In genomic region chr11:97469828-97470227, GRCm38 (mm10) we compare ENCODE assay signal across 23 mouse cellular contexts. TPM values are rescaled to one million over a fixed set of nuclear protein-coding genes. Genes with fewer than 3 reads are reported as not detected.
DNase-seq lines count a peak whose midpoint lies in the region; ATAC-seq and TF ChIP-seq lines count a peak whose summit lies in the region.
"Had no signal": no experiment of that assay in that cellular context is flagged by ENCODE, and none has a peak within 500 bp of the region (broad histone marks: within the 10 kb centered on the region; RNA-seq: fewer than 3 reads in every experiment).

No protein-coding gene starts in this region.

- peak; percentile 88 for DNase-seq in heart, adult 11 months
- DNase-seq in heart, adult 9 months (ENCODE audit: low spot score in 2 of 2) = no peak
- DNase-seq in liver, embryonic 14.5 days (ENCODE audit: low read depth in 3 of 3, low spot score in 3 of 3) = no peak
- DNase-seq in liver, embryonic 11.5 days (ENCODE audit: low spot score) = no peak
- no peak for DNase-seq in midbrain, postnatal 0 days (ENCODE audit: low spot score)
- DNase-seq in midbrain, embryonic 14.5 days = no peak
- DNase-seq: adrenal gland, postnatal 14 days; cerebellum, adult 11-12 months; cerebellum, adult 9-10 months; forebrain, postnatal 0 days; gastrocnemius, postnatal 14 days; heart, postnatal 36 days had no signal

- no peak overlapping the region for H3K9ac ChIP-seq in liver, embryonic 14.5 days (replicated peaks)
- no peak overlapping the region for H3K9ac ChIP-seq in liver, embryonic 11.5 days (ENCODE audit: low read depth, low read length)
- 0 out of 2 replicates have a peak overlapping the region, but pooled peaks have one; percentile 8 for H3K9ac ChIP-seq in midbrain, postnatal 0 days (replicated peaks; ENCODE audit: low read length, poor library complexity, severe bottlenecking)
- H3K9ac ChIP-seq in midbrain, embryonic 14.5 days (replicated peaks; ENCODE audit: low read length) = no peak overlapping the region
- H3K9ac ChIP-seq in kidney, embryonic 16.5 days (replicated peaks; ENCODE audit: low read length) = no peak overlapping the region
- H3K9ac ChIP-seq: forebrain, embryonic 12.5 days; forebrain, postnatal 0 days; heart, embryonic 13.5 days; hindbrain, embryonic 14.5 days had no signal

- H3K4me1 ChIP-seq in liver, embryonic 14.5 days (replicated peaks; ENCODE audit: control insufficient read depth in 2 of 2, insufficient read depth in 2 of 2, low read length in 1 of 2) = no peaks in the 10 kb centered on the region
- H3K4me1 ChIP-seq in liver, embryonic 11.5 days (replicated peaks; ENCODE audit: control insufficient read depth, insufficient read depth, low read length) = no peaks in the 10 kb centered on the region; the same call in 1 of the 2 replicates
- H3K4me1 ChIP-seq in midbrain, postnatal 0 days (ENCODE audit: insufficient read depth, low read length) = no peaks in the 10 kb centered on the region
- H3K4me1 ChIP-seq in midbrain, embryonic 14.5 days (ENCODE audit: control insufficient read depth, insufficient read depth, low read length) = no peaks in the 10 kb centered on the region
- no peaks in the 10 kb centered on the region for H3K4me1 ChIP-seq in kidney, embryonic 16.5 days (ENCODE audit: insufficient read depth, low read length)
- H3K4me1 ChIP-seq: forebrain, embryonic 12.5 days had no signal

- no peak overlapping the region for H3K27ac ChIP-seq in liver, embryonic 14.5 days
- no peak overlapping the region for H3K27ac ChIP-seq in liver, embryonic 11.5 days (ENCODE audit: low read depth, low read length)
- no peak overlapping the region for H3K27ac ChIP-seq in midbrain, postnatal 0 days (ENCODE audit: low read depth, low read length)
- no peak overlapping the region for H3K27ac ChIP-seq in midbrain, embryonic 14.5 days (replicated peaks; ENCODE audit: low read depth, low read length)
- H3K27ac ChIP-seq in kidney, embryonic 16.5 days (ENCODE audit: low read length) = no peak overlapping the region
- H3K27ac ChIP-seq: embryonic facial prominence, embryonic 10.5 days; forebrain, embryonic 12.5 days; heart, embryonic 13.5 days; hindbrain, embryonic 14.5 days had no signal

- ATAC-seq in liver, embryonic 14.5 days (ENCODE audit: insufficient read depth) = no peak
- ATAC-seq in liver, embryonic 11.5 days (replicated peaks; ENCODE audit: low FRiP score) = no peak
- no peak for ATAC-seq in midbrain, postnatal 0 days (ENCODE audit: low FRiP score)
- no peak for ATAC-seq in midbrain, embryonic 14.5 days (ENCODE audit: low FRiP score, low TSS enrichment)
- no peak for ATAC-seq in kidney, embryonic 16.5 days (ENCODE audit: low FRiP score, low TSS enrichment)
- ATAC-seq: activated CD4-positive, CD25-positive, alpha-beta regulatory T cell, adult 4 months; forebrain, postnatal 0 days; Patski had no signal

- peaks cover 97% of the 10 kb centered on the region for H3K36me3 ChIP-seq in liver, embryonic 14.5 days (replicated peaks; ENCODE audit: control insufficient read depth, insufficient read depth, low read depth)
- peaks cover 54% of the 10 kb centered on the region for H3K36me3 ChIP-seq in liver, embryonic 11.5 days (ENCODE audit: control insufficient read depth, insufficient read depth, low read length)
- H3K36me3 ChIP-seq in midbrain, postnatal 0 days (ENCODE audit: insufficient read depth, low read length) = peaks cover 61% of the 10 kb centered on the region
- peaks cover 67% of the 10 kb centered on the region for H3K36me3 ChIP-seq in midbrain, embryonic 14.5 days (ENCODE audit: control insufficient read depth, insufficient read depth, low read length)
- H3K36me3 ChIP-seq in kidney, embryonic 16.5 days (ENCODE audit: insufficient read depth, low read length) = peaks cover 51% of the 10 kb centered on the region

- H3K9me3 ChIP-seq in liver, embryonic 14.5 days (ENCODE audit: control insufficient read depth, low read length) = no peaks in the 10 kb centered on the region
- no peaks in the 10 kb centered on the region for H3K9me3 ChIP-seq in liver, embryonic 11.5 days (ENCODE audit: control insufficient read depth, low read length)
- no peaks in the 10 kb centered on the region for H3K9me3 ChIP-seq in midbrain, postnatal 0 days (ENCODE audit: low read length)
- no peaks in the 10 kb centered on the region for H3K9me3 ChIP-seq in midbrain, embryonic 14.5 days (ENCODE audit: control insufficient read depth, low read length)
- no peaks in the 10 kb centered on the region for H3K9me3 ChIP-seq in kidney, embryonic 16.5 days (ENCODE audit: low read length)
- H3K9me3 ChIP-seq: embryonic facial prominence, embryonic 10.5 days; forebrain, embryonic 12.5 days; heart, embryonic 13.5 days had no signal

- H3K4me3 ChIP-seq in liver, embryonic 14.5 days (ENCODE audit: insufficient read depth in 1 of 2, low read depth in 2 of 2, low read length in 2 of 2) = no peak overlapping the region
- no peak overlapping the region for H3K4me3 ChIP-seq in liver, embryonic 11.5 days (ENCODE audit: low read depth, low read length)
- no peak overlapping the region for H3K4me3 ChIP-seq in midbrain, postnatal 0 days (ENCODE audit: low read depth, low read length)
- H3K4me3 ChIP-seq in midbrain, embryonic 14.5 days (replicated peaks; ENCODE audit: low read depth, low read length) = no peak overlapping the region
- H3K4me3 ChIP-seq in kidney, embryonic 16.5 days (ENCODE audit: low read length) = no peak overlapping the region
- H3K4me3 ChIP-seq: embryonic facial prominence, embryonic 10.5 days; erythroblast, embryonic 14.5 days; forebrain, embryonic 12.5 days; heart, embryonic 13.5 days had no signal

- WGBS in liver, embryonic 14.5 days (ENCODE audit: insufficient replicate concordance) = 92% methylated on average over 7 of the region's 7 CpGs
- 90% methylated on average over 7 of the region's 7 CpGs for WGBS in liver, embryonic 11.5 days
- WGBS in midbrain, postnatal 0 days = 89% methylated on average over 7 of the region's 7 CpGs
- 85% methylated on average over 7 of the region's 7 CpGs for WGBS in midbrain, embryonic 14.5 days
- 94% methylated on average over 7 of the region's 7 CpGs for WGBS in kidney, embryonic 16.5 days

- H3K4me2 ChIP-seq in liver, embryonic 14.5 days (ENCODE audit: low read depth) = no peak overlapping the region
- no peak overlapping the region for H3K4me2 ChIP-seq in liver, embryonic 11.5 days
- H3K4me2 ChIP-seq in midbrain, postnatal 0 days (ENCODE audit: low read depth, low read length, poor library complexity, severe bottlenecking) = no peak overlapping the region
- no peak overlapping the region for H3K4me2 ChIP-seq in midbrain, embryonic 14.5 days (ENCODE audit: low read length)
- H3K4me2 ChIP-seq in kidney, embryonic 16.5 days (replicated peaks; ENCODE audit: low read depth, low read length) = no peak overlapping the region
- H3K4me2 ChIP-seq: forebrain, embryonic 12.5 days; heart, embryonic 13.5 days; hindbrain, embryonic 14.5 days had no signal

- no peaks in the 10 kb centered on the region for H3K27me3 ChIP-seq in liver, embryonic 14.5 days (ENCODE audit: control insufficient read depth, insufficient read depth, low read length)
- no peaks in the 10 kb centered on the region for H3K27me3 ChIP-seq in liver, embryonic 11.5 days (replicated peaks; ENCODE audit: control insufficient read depth, insufficient read depth, low read length)
- no peaks in the 10 kb centered on the region for H3K27me3 ChIP-seq in midbrain, postnatal 0 days (ENCODE audit: insufficient read depth, low read length)
- no peaks in the 10 kb centered on the region for H3K27me3 ChIP-seq in midbrain, embryonic 14.5 days (ENCODE audit: control insufficient read depth, insufficient read depth, low read length)
- H3K27me3 ChIP-seq in kidney, embryonic 16.5 days (ENCODE audit: insufficient read depth, low read length) = no peaks in the 10 kb centered on the region
- H3K27me3 ChIP-seq: CH12.LX; heart, embryonic 13.5 days; Patski had no signal

- TF ChIP-seq CTCF in liver, embryonic 14.5 days (IDR thresholded peaks at IDR 0.05; ENCODE audit: low read depth) = peak; percentile 32; the same call in 1 of the 2 replicates
- no peak for TF ChIP-seq CTCF in midbrain, postnatal 0 days (IDR thresholded peaks at IDR 0.05)

- no peak for TF ChIP-seq EP300 in liver, embryonic 14.5 days (IDR thresholded peaks at IDR 0.05; ENCODE audit: low read depth)

RNA-seq across cellular contexts. Expression of gene 4933428G20Rik, which starts 30.3 kb away (rescaled TPM):
- 0.02 TPM in 1 of 2 replicates, not detected in the other for polyA plus RNA-seq in liver, embryonic 14.5 days (2012; rRNA removed)
- polyA plus RNA-seq in liver, embryonic 14.5 days (2014; fragmentation: Nextera tagmentation; extraction: Ambion mirVana) = not detected in 2 replicates
- polyA plus RNA-seq in liver, embryonic 11.5 days (2014; fragmentation: Nextera tagmentation; extraction: Ambion mirVana) = 0.21 and 0.44 TPM in 2 replicates
- total RNA-seq in midbrain, postnatal 0 days (2014; rRNA removed) = 0.28 TPM in 1 of 2 replicates, not detected in the other
- 0.34 and 0.91 TPM in 2 replicates for polyA plus RNA-seq in midbrain, postnatal 0 days (2015; fragmentation: Nextera tagmentation; extraction: Ambion mirVana)
- polyA plus RNA-seq in midbrain, embryonic 14.5 days (2014; fragmentation: Nextera tagmentation; extraction: Ambion mirVana) = 0.51 TPM in 1 of 2 replicates, not detected in the other
- 0.75 and 1.3 TPM in 2 replicates for polyA plus RNA-seq in kidney, embryonic 16.5 days (2015; fragmentation: Nextera tagmentation; extraction: Ambion mirVana)
- total RNA-seq: adrenal gland, postnatal 14 days; gastrocnemius, adult 18-20 months; gastrocnemius, postnatal 14 days; heart, adult 8-10 months; heart, postnatal 36 days had no signal
- polyA plus RNA-seq: activated CD4-positive, CD25-positive, alpha-beta regulatory T cell, adult 4 months; erythroblast, embryonic 14.5 days had no signal

RNA-seq across cellular contexts. Expression of gene Arhgap23, which starts 54.5 kb away (rescaled TPM):
- polyA plus RNA-seq in liver, embryonic 14.5 days (2012; rRNA removed) = 17.5 and 21.2 TPM in 2 replicates
- 7.3 and 7.9 TPM in 2 replicates for polyA plus RNA-seq in liver, embryonic 14.5 days (2014; fragmentation: Nextera tagmentation; extraction: Ambion mirVana)
- polyA plus RNA-seq in liver, embryonic 11.5 days (2014; fragmentation: Nextera tagmentation; extraction: Ambion mirVana) = 9.3 and 10.9 TPM in 2 replicates
- 80.2 and 80.9 TPM in 2 replicates for total RNA-seq in midbrain, postnatal 0 days (2014; rRNA removed)
- polyA plus RNA-seq in midbrain, postnatal 0 days (2015; fragmentation: Nextera tagmentation; extraction: Ambion mirVana) = 9.2 and 9.6 TPM in 2 replicates
- polyA plus RNA-seq in midbrain, embryonic 14.5 days (2014; fragmentation: Nextera tagmentation; extraction: Ambion mirVana) = 7.8 and 13.1 TPM in 2 replicates
- polyA plus RNA-seq in kidney, embryonic 16.5 days (2015; fragmentation: Nextera tagmentation; extraction: Ambion mirVana) = 6.0 and 6.2 TPM in 2 replicates
- polyA plus RNA-seq: activated CD4-positive, CD25-positive, alpha-beta regulatory T cell, adult 4 months had no signal
